Mouse (Mus musculus) cerebellum, postnatal 25 days (tissue): ENCODE measurements around the gene Npw.

Experiments
- DNase-seq, 2 experiments: peaks; one replicate each; pipeline ENCODE4 v3.0.0; 2021; ENCODE audit warnings: mixed read lengths in 2 of 2

Gene Npw

GRCm38 (mm10) chr17:24639571-24639988 is 18.7 kb downstream of the Npw start:
- DNase-seq: no peak

DNA sequence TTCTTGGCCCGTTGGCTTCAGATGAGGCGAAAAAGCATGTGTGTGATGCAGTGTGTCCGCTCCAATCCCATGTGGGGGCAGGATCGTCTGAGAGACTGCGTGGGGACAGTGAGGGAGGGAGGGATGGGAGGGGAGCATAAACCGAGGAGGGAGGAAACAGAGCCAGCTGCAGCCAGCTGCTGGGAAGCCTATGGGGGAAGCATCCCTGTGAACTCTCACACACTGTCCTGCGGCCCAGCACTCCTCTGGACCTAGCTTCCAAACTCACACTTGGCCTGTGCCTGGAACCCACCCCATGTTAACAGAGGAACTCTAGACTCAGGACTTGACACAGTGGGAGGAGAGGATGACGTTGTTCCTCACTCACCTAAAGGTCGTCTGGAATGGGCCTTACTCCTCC is 19.4 kb downstream of the Npw start:
- DNase-seq: no peak

GRCm38 (mm10) chr17:24638214-24638613 is 20.0 kb downstream of the Npw start:
- DNase-seq: peak in 1 of 2 experiments; percentile 48

GRCm38 (mm10) chr17:24636781-24637481 is 21.3 kb downstream of the Npw start:
- DNase-seq: no peak

- DNase-seq: no peak
These were observed 22.6 kb downstream of the Npw start for GRCm38 (mm10) chr17:24635694-24636093.

GRCm38 (mm10) chr17:24635024-24635423 is 23.2 kb downstream of the Npw start:
- DNase-seq: no peak

- DNase-seq: no peak
These were observed 24.4 kb downstream of the Npw start for GRCm38 (mm10) chr17:24633831-24634230.

- peak in 1 of 2 experiments; percentile 37 for DNase-seq
These were observed 25.3 kb downstream of the Npw start for GRCm38 (mm10) chr17:24632813-24633449.

DNA sequence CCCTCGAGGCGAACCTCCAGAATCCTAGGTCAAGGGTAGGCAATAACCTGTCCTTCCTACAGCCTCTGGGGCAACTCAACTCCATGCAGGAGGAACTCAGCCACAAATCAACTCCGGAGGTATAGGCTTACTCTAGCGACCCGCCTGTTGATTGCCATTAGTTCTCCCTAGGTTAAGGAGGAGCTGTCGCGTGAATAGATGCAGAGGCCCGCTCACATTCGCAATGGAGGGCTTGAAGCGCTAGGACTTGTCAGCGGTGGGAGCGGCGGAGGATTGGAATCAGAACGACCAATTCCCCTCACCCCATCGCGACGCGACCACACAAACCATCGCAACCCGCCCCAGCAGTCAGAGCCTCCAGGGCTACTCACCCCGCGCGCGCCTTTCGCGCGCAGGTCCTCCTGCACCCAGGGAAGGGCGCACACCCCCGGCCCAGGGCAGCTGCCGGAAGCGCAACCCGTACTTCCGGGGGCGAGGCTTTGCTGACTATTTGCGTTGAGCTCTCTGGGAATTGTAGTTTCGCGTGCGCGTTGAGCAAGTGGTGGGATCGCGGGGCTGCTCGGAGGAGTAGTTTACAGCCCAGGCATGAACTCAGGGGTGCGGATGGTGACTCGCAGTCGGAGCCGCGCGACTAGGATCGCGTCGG is 26.0 kb downstream of the Npw start, which contains the start of the genes Tsc2 and Nthl1:
Gene Tsc2 (minus strand): TSS at position 464 of the 646 bp plus-strand sequence.
Gene Nthl1 (plus strand): TSS at position 514 of the 646 bp plus-strand sequence.
- peak; percentile 85 to 87 for DNase-seq

GRCm38 (mm10) chr17:24630072-24630471 is 28.2 kb downstream of the Npw start:
- no peak for DNase-seq

DNA sequence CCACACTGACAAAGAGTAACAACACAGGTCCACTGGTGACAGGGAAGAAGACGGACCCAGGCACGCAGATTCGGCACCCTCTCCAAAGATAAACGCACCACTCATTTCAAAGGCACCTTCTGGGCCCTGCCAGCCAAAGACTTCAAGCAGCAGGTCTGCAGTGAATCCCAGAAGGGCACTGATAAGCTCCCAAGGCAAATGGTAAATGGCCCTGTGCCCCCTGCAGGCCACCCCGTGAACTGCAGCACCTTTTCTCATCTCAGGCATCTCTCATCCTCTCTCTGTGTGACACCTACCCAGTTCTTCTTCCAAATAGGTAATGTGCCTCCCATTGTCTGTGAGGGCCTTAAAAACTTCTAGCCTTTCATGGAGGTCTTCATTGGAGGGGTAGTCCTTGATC is 29.6 kb downstream of the Npw start:
- peak; percentile 92 to 93 for DNase-seq

DNA sequence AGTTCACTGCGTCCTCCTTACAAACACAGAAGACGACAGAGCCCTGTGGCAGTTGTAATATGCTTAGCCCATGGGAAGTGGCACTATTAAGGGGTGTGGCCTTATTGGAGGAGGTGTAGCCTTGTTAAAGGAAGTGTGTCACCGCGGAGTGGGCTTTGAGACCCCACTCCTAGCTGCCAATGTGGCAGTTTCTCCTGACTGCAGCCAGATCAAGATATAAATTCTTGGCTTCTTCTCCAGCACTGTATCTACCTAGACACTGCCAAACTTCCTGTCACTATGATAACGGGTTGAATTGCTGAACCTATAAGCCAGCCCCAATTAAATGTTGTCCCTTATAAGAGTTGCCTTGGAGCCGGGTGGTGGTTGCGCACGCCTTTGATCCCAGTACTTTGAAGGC is 32.8 kb downstream of the Npw start:
- DNase-seq: no peak

- DNase-seq: no peak
These were observed 40.6 kb downstream of the Npw start for GRCm38 (mm10) chr17:24617561-24618194.

DNA sequence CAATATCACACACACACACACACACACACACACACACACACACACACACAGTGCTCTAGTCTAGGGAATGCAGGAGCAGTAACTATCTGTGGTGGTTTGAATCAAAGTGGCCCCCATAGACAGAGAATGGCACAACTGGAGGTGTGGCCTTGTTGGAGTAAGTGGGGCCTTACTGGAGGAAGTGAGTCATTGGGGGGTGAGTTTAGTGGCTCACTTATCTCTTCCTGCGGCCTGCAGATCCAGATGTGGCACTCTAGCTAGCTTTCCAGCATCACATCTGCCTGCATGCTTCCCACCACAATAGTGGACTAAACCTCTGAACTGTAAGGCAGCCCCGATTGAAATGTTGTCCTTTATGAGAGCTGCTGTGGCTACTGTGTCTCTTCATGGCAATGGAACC is 47.5 kb downstream of the Npw start:
- no peak for DNase-seq

GRCm38 (mm10) chr17:24608874-24609273 is 49.4 kb downstream of the Npw start:
- DNase-seq: peak in 1 of 2 experiments; percentile 42

GRCm38 (mm10) chr17:24608370-24608769 is 49.9 kb downstream of the Npw start:
- DNase-seq: no peak
